Mouse (Mus musculus): ENCODE measurements around the gene Stxbp4. TPM values are rescaled to one million over a fixed set of nuclear protein-coding genes. Genes with fewer than 3 reads are reported as not detected.

Gene Stxbp4
- polyA plus RNA-seq, 1 experiment from 2014 or later, result 39.4 TPM

GRCm38 (mm10) chr11:90440851-90441250 is 197.0 kb downstream of the Stxbp4 start:
- no peaks in the 10 kb centered on the region for H3K36me3 ChIP-seq

GRCm38 (mm10) chr11:90438768-90439167 is 199.1 kb downstream of the Stxbp4 start:
- no peak for ATAC-seq (ENCODE audit: insufficient number of reproducible peaks, insufficient read depth, low FRiP score, low TSS enrichment, low read depth)
- Histone ChIP-seq H3K4me1 (peaks cover 4% of the 10 kb centered on the region; the same call in 1 of the 2 replicates), H3K9me3 (no peaks in the 10 kb centered on the region), H3K4me2 (no peak overlapping the region), H3K27ac (no peak overlapping the region), H3K36me3 (no peaks in the 10 kb centered on the region), H3K9ac (no peak overlapping the region), H3K4me3 (no peak overlapping the region), H3K27me3 (no peaks in the 10 kb centered on the region)
- 69% methylated on average over 5 of the region's 5 CpGs for WGBS

More at GRCm38 (mm10) chr11:90440851-90441250, 197.0 kb downstream of the Stxbp4 start:
- no peaks in the 10 kb centered on the region for H3K9me3 ChIP-seq
- no peak overlapping the region for H3K4me2 ChIP-seq
- no peak overlapping the region for H3K9ac ChIP-seq
- peaks cover 4% of the 10 kb centered on the region; the same call in 1 of the 2 replicates for H3K4me1 ChIP-seq
- H3K27ac ChIP-seq, result no peak overlapping the region
- no peak for ATAC-seq (ENCODE audit: insufficient number of reproducible peaks, insufficient read depth, low FRiP score, low TSS enrichment, low read depth)
- WGBS, result 85% methylated on average over 3 of the region's 3 CpGs
- no peaks in the 10 kb centered on the region for H3K27me3 ChIP-seq
- no peak overlapping the region for H3K4me3 ChIP-seq

Other genes with a start within 250 kb of the Stxbp4 start
- 8.8 and 9.5 TPM in 2 replicates for gene Hlf, start 247.2 kb downstream of the Stxbp4 start, polyA plus RNA-seq (2015; fragmentation: Nextera tagmentation; extraction: Ambion mirVana)
- 42.2 and 42.8 TPM in 2 replicates for gene Cox11, start 89 bp upstream of the Stxbp4 start, polyA plus RNA-seq (2015; fragmentation: Nextera tagmentation; extraction: Ambion mirVana)
- 33.4 and 39.2 TPM in 2 replicates for gene Tom1l1, start 50.3 kb upstream of the Stxbp4 start, polyA plus RNA-seq (2015; fragmentation: Nextera tagmentation; extraction: Ambion mirVana)

All from embryonic facial prominence, embryonic 13.5 days (tissue).